Mouse (Mus musculus) brain, embryonic 14.5 days (tissue): ENCODE results near the gene Gabpb1.

Experiments used
- CTCF ChIP-seq: fragments of 200-500 bp; IDR thresholded peaks from 2 replicates; pipeline ENCODE4 v1.5.1; 2012; ENCODE audit warnings: inconsistent platforms, mild to moderate bottlenecking, moderate library complexity, borderline replicate concordance; ENCODE audit not compliant: insufficient read depth, insufficient read length; ENCODE audit errors: extremely low read depth
- POLR2A ChIP-seq: fragments of 200-500 bp; IDR thresholded peaks from 2 replicates; pipeline ENCODE4 v1.6.1; 2012; ENCODE audit warnings: mild to moderate bottlenecking, inconsistent platforms, borderline replicate concordance; ENCODE audit not compliant: poor library complexity, insufficient read depth, insufficient read length, severe bottlenecking; ENCODE audit errors: extremely low read depth

DNA sequence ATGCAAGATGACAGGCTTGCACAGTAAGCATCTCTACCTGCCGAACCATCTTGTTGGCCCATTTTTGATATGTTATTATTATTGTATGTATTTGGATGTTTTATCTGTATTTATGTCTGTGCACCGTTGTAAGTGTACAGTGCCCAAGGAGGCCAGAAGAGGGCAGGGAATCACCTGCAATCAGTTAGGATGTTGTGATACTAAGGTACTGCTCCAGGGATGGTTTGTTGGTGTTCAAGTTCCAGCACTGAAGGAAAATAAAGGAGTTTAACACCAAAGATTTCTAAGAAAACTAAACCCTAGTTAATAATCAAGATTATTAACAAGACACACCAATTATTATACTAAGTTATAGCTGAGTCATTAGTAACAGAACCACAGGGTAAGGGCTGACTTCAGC, 43.0 kb downstream of the Gabpb1 start:
- no peak for TF ChIP-seq CTCF
- no peak for TF ChIP-seq POLR2A
